Mouse (Mus musculus) megakaryocyte progenitor cell, adult 5-6 weeks (primary cell): ENCODE results near the gene Mrpl44. TPM values are rescaled to one million over a fixed set of nuclear protein-coding genes. Genes with fewer than 3 reads are reported as not detected.

ENCODE experiments used
- ATAC-seq: replicated peaks from 2 replicates; pipeline ENCODE4 v1.8.0; 2016; ENCODE audit warnings: mild to moderate bottlenecking, moderate TSS enrichment, inconsistent platforms; ENCODE audit not compliant: poor library complexity
- total RNA-seq, 2 experiments: library from RNA; stranded (forward) in 1 of 2; stranded (reverse) in 1 of 2; fragments of 157-497, 149-512 nt in 1 of 2; fragments of 200-1000 nt in 1 of 2; gene quantifications; 2 replicates each; pipeline versions ENCODE4 v1.2.3 to v1.2.4; 2015 to 2017

Mrpl44 gene
- total RNA-seq (2015) (50.8 and 55.8 TPM in 2 replicates), total RNA-seq (2017) (57.3 and 68.7 TPM in 2 replicates)

- peak; percentile 98 for ATAC-seq
Observed at GRCm38 (mm10) chr1:79775927-79776458, at the start of gene Mrpl44, which contains the start of gene Wdfy1. TSS of gene Mrpl44 (plus strand) at chr1:79776018. TSS of gene Wdfy1 (minus strand) at chr1:79776143.

DNA sequence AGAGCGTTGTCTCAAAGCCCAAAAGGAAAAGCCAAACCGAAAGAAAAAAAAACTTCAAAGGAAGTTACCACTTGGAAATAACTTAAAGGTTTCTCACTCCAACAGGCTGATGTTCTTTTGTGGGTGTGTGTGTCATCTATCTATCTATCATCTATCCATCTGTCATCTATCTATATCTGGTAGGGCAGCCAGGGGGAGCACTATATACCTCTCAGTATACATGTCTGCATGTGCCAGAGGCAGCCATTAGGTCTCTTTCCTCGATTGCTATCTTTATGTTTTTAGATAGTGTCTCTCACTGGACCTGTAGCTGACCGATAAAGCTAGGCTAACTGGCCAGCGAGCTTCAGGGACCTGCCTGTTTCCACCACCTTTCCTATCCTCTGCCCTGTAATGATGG lies 41.0 kb upstream of the Mrpl44 start:
- no peak for ATAC-seq

DNA sequence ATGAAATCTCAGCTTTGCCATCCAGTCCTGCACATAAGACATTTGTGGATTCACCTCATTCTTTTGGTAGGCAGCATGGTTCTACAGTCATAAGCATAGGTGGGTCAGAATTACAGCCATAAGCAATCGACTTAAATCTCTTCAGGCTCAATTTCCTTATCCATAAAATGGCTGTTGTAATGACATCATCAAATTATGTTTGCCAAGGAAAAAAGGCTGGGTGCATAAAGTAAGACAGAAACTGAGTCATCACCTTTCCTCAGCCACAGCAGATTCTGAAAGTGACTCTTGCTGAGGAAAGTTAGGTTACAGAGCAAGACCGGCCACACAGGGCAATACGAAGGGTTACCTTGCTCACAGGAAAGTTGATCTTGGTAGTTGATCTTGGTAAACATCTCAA lies 39.4 kb upstream of the Mrpl44 start:
- ATAC-seq: no peak

DNA sequence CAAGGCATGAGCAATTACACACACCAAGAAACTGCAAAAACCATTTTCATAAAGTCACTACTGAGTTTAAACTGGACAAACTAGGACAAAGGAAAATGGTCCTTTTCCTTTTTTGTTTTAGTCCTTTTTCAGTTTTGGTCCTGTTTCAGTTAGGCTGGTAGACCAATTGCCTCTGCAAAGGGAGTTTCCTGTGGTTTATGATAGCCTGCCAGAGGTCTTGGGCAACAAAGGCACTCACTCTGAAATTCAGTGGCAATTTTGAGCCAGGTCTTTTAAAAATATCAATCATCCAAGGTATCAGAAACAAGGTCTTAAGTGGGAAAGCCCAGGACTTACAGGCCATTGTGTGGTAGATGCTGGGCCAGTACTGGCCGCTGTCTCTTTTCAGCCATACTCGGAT lies 36.1 kb upstream of the Mrpl44 start:
- peak; percentile 44 for ATAC-seq

GRCm38 (mm10) chr1:79741002-79741401 lies 34.8 kb upstream of the Mrpl44 start:
- ATAC-seq: peak; percentile 94

DNA sequence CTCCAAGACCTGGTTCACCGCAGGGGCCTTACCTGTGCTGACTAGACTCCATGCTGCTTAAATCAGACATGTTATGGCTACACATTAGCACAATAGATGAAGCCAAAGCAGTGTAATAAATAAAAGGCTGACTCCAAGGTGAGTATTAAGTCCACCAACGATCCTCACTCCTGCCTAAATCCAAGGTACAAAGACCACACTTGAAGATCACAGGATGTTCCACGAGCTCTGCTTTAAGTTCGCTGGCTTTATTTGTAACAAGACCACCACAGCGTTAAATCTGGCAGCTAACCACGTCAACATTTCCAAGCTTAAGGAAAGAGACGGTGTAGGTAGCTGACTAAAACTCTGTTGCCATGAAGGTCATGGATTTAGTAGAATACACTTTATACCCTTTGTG lies 32.9 kb upstream of the Mrpl44 start:
- no peak for ATAC-seq

DNA sequence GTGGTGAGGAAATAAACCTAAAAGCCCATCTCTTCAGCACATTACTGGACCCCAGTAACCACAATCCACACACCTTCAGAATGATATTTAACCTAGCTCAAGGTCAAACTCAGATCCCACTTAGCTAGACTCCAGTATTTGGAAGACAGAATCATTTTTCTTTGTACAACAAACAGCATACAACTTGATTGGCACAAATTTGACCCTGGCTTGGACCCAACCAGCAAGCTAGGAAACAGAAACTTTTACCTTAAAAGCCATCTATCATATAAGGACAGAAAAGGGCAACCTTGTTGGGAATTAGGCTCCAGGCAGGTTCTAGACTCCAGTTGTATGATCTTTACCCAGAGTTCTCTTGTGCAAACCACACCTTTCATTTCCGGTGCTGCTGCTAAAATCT lies 32.4 kb upstream of the Mrpl44 start:
- no peak for ATAC-seq

DNA sequence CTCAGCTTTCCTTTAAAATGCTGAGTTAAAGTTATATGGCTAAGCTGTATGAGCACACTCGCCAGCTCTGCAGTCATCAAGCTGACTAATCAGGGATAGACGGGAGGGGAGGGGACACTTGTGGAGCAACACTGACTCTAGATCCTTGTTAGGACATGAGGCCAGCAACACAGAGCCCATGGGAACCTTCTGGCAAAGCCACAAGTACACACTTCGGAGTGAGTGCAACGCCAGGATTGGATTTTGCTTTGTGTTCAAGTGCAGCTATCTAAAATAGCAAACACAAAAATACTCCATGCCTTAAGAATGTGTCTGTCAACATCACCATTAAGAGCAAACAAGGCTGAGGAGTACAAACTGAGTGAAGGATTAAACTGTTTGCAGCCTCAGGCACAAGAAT lies 29.8 kb upstream of the Mrpl44 start:
- no peak for ATAC-seq

DNA sequence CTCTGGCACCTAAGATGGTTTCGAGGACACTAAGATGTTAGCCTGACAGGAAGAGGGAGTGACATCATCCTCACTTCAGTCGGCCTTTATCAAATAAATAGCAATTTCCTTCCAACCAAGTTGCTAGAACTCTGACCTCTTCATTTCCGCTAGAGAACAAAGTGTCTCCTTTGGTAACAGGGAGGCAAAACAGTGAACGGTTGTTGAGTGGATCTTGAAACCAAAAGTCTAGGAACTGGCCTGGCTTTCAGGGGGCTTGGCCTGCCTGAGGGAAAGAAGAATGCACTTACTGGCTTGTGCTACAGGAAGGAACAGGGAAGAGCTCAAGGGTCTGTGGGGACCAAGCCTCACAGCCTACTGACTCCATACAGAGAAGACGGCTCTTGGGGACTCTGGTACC lies 24.6 kb upstream of the Mrpl44 start:
- peak; percentile 63 for ATAC-seq

- ATAC-seq: peak; percentile 63
Observed at GRCm38 (mm10) chr1:79752015-79752695, 23.7 kb upstream of the Mrpl44 start.

DNA sequence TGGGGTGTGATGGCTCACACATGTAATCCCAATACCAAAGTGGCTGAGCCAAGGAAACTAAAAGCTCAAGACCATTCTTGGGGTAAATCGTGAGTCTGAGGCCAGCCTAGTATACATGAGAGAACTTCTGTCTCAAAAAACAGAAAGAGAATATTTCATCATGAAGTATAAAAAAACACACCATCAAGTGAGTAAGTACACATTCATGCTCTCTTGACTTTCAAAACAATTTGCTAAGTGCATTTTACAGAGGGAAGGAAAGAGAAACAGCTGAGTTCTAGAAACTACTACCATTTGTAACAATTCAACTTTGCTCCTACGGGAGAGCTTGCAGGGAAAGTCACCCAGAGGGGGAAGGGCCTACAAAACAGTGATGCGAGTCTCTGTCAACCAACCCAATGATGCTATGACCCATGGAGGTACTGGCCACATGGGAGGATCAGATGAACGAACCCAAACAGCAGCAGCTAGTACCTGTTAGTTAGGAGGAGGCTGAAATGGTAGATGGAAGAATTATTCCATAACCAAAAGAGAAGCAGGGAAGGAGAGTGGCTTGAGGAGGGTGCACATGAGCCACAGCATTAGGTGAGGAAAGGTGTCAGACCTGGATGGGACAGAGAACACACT lies 23.0 kb upstream of the Mrpl44 start:
- no peak for ATAC-seq

DNA sequence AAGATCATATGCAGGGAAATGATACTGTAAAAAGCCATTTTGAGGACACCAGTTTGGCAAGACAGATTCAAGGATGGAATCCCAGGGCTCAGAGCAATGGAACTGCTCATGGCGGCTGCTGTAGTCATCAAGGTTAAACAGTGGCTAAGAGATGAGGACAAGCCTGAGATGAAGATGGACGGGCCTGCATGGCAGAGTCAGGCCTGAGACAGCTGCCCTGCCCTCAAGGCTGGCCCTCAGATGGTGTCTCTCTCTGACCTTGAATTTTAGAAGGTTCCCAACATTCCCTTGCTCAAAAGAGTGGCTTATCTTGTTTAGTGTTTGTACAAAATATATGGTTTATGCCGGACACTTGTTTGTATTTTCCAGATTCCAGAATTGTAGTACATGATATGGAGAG lies 22.4 kb upstream of the Mrpl44 start:
- no peak for ATAC-seq

DNA sequence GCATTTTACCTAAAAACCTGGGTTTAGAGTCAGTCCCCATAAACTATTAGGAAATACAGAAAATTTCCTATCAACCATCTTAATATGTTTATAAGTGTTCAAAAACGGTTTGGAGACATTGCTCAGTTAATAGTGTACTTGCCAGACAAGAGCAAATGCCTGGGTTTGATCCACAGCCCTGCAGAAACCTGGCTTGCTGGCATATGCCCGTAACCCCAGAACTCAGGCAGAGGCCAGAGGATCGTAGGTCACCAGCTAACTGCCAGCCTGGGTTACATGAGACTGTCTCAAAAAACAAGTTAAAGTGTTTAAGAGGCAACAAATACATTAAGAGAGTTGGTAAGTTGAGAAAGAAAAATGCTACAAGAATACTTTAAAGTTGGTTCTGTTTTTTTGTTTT lies 20.9 kb upstream of the Mrpl44 start:
- ATAC-seq: no peak

- ATAC-seq: no peak
Observed at GRCm38 (mm10) chr1:79755376-79755775, 20.4 kb upstream of the Mrpl44 start.

DNA sequence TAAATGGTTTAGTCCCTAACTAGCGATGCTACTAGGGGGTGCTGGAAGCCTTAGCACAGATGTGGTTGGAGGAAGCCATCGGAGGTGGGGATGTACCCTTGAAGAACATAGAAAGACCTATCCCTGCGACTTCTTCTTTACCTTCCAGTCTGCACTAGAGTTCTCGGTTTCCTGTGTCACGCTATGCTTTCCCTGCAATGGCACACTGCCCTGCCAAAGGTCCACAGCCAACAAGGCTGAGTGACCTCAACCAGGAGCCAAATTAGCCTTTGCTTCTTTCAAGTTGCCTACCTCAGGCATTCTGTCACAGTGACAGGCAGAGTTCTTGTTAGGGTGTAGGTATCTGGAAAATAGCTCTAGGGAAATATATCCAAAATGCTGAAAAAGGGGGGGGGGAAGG lies 19.4 kb upstream of the Mrpl44 start:
- ATAC-seq: no peak

DNA sequence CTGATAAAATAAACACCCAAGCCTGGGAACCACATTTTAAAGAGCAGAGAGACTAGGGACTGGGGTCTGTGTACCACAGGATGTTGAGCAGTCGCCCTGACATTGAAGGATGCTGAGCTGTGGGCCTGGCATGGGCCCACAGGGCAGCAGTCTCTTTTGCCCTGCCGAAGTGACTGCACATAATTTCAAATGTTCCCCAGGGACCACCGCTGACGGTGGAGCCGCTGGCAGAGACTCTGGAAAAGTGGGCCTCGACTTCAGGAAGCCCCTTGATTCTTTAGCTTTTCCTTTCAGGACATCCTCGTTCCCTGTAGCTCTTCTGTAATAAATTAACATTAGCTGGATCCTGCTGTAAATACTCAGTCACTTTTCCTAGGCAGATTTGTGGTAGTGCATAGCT lies 18.7 kb upstream of the Mrpl44 start:
- ATAC-seq: no peak

GRCm38 (mm10) chr1:79757597-79757996 lies 18.2 kb upstream of the Mrpl44 start:
- no peak for ATAC-seq

GRCm38 (mm10) chr1:79759006-79759405 lies 16.8 kb upstream of the Mrpl44 start:
- ATAC-seq: no peak

GRCm38 (mm10) chr1:79759436-79759972 lies 16.3 kb upstream of the Mrpl44 start:
- ATAC-seq: no peak

- peak; percentile 9; the same call in 1 of the 2 replicates for ATAC-seq
Observed at GRCm38 (mm10) chr1:79760656-79761055, 15.2 kb upstream of the Mrpl44 start.

DNA sequence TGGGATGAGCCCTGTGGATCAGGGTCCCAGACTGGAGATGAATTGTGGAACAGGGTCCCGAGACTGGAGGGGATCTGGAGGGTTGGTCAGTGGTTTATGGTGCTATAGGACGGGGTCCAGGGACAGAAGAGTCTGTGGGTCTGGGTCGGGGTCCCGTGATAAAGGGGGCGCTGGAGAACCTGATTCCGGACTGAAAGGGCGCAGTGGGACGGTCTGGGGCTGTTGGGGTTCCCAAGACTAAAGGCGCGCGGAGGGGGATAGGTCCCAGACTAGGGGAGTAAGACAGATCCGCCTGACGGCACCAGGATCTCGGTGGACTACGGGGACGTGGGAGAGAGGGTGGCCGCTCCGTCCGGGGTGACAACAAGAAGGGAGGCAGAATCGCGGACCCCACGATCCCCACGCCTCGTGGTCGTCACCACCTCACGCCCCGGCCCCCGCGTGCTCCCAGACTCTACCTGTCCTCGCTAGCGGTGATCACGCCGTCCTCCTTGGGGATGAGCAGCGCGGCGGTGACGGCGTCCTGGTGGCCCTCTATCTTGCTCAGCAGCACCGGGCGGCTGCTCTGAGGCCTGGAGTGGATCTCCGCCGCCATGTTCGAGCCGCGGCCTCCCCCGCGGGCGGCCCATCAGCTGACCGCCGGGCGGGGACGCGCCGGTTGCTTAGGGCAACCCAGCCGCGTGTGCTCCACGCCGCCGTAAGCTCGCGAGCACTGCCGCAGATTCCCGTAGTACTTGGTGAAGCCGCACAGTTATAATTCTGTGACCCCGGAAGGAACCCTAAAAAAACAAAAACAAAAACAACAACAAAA lies 14.5 kb upstream of the Mrpl44 start:
- ATAC-seq: peak; percentile 82
